Mouse (Mus musculus) liver, embryonic 13.5 days (tissue): Measurements from ENCODE around the gene Bcap31. TPM values are rescaled to one million over a fixed set of nuclear protein-coding genes. Genes with fewer than 3 reads are reported as not detected.

Source experiments
- ATAC-seq: fragments of 200-750 bp; cut with Nextera tagmentation; 2 replicates; pipeline ENCODE4 v1.8.0; 2017; ENCODE audit warnings: low read depth, mild to moderate bottlenecking, moderate number of reproducible peaks, moderate library complexity
- DNase-seq: peaks from one replicate; pipeline ENCODE4 v3.0.0; 2022
- H3K27ac ChIP-seq: fragments of 300-500 bp; sonication (generic); 2 replicates; pipeline ENCODE4 v1.5.1; 2015; ENCODE audit warnings: moderate library complexity, mild to moderate bottlenecking, inconsistent platforms
- H3K27me3 ChIP-seq: fragments of 300-500 bp; sonication (generic); 2 replicates; pipeline ENCODE4 v1.6.1; 2015; ENCODE audit warnings: mild to moderate bottlenecking, inconsistent platforms
- H3K36me3 ChIP-seq: fragments of 300-500 bp; sonication (generic); 2 replicates; pipeline ENCODE4 v1.6.1; 2015; ENCODE audit warnings: mild to moderate bottlenecking, inconsistent platforms
- H3K4me1 ChIP-seq: fragments of 300-500 bp; sonication (generic); replicated peaks from 2 replicates; pipeline ENCODE4 v1.6.1; 2015; ENCODE audit warnings: inconsistent platforms
- H3K4me2 ChIP-seq: fragments of 300-500 bp; sonication (generic); 2 replicates; pipeline ENCODE4 v1.6.1; 2015; ENCODE audit warnings: inconsistent platforms, mild to moderate bottlenecking, moderate library complexity
- H3K4me3 ChIP-seq: fragments of 300-500 bp; sonication (generic); replicated peaks from 2 replicates; pipeline ENCODE4 v1.5.1; 2015; ENCODE audit warnings: mild to moderate bottlenecking, inconsistent platforms
- H3K9ac ChIP-seq: fragments of 300-500 bp; sonication (generic); 2 replicates; pipeline ENCODE4 v1.6.1; 2015; ENCODE audit warnings: mild to moderate bottlenecking, inconsistent platforms
- H3K9me3 ChIP-seq: fragments of 300-500 bp; sonication (generic); replicated peaks from 2 replicates; pipeline ENCODE4 v1.6.1; 2016; ENCODE audit warnings: inconsistent platforms
- WGBS: fragments of 180-500 bp; shearing (Covaris S2); methylation state at CpG from one replicate; pipeline ENCODE4 v1.1.7; 2015; ENCODE audit not compliant: insufficient replicate concordance; 5-methylcytosine and 5-hydroxymethylcytosine counted together
- polyA plus RNA-seq: library from polyadenylated mRNA; unstranded; fragments of >200 nt; fragmentation: Nextera tagmentation; extraction: Ambion mirVana; gene quantifications from 2 replicates; pipeline ENCODE4 v1.2.1, GENCODE M21; 2015

The Bcap31 gene
- polyA plus RNA-seq, 1 experiment from 2014 or later = 171 TPM

DNA sequence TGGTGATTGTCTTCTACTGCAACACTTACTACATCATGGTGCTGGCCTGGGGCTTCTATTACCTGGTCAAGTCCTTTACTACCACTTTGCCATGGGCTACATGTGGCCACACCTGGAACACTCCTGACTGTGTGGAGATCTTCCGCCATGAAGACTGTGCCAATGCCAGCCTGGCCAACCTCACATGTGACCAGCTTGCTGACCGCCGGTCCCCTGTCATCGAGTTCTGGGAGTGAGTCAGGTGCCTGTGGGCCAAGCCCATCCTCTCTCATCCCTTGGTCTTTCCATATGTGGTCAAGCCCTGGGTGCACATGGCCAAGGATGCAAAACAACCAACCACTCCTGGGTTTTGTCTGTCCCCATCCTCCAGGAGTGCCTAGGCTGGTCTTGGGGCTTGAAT lies 39.3 kb downstream of the Bcap31 start:
- Histone ChIP-seq H3K4me1 (no peaks in the 10 kb centered on the region), H3K27ac (no peak overlapping the region), H3K9me3 (no peaks in the 10 kb centered on the region), H3K36me3 (no peaks in the 10 kb centered on the region), H3K27me3 (peaks cover 33% of the 10 kb centered on the region), H3K4me3 (no peak overlapping the region), H3K4me2 (no peak overlapping the region), H3K9ac (no peak overlapping the region)
- ATAC-seq (no peak), DNase-seq (no peak)
- 88% methylated on average over 4 of the region's 4 CpGs for WGBS

DNA sequence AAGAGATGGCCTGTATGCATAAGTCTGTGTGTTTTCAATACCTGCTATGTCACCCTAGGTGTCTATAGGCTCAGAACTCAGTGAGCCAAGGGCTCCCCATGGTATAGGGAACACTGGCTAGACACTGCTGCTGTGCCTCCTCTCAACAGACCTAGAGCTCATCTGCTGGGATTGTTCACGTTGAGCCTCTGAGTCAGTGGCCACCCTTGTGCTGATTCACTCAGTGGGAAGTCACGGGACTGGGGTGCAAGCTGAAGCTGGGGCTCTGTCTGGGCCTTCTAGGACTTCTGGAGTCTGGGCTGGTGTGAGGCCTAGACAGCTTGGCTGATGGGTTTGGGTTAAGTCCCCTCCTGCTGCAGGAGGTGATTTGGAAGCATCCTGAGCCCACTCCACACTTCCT lies 40.7 kb downstream of the Bcap31 start:
- Histone ChIP-seq H3K9me3 (no peaks in the 10 kb centered on the region), H3K27me3 (peaks cover 33% of the 10 kb centered on the region), H3K4me1 (no peaks in the 10 kb centered on the region), H3K4me3 (no peak overlapping the region), H3K36me3 (no peaks in the 10 kb centered on the region), H3K4me2 (no peak overlapping the region), H3K27ac (no peak overlapping the region), H3K9ac (no peak overlapping the region)
- ATAC-seq (no peak), DNase-seq (no peak)
- WGBS = 52% methylated on average over 2 of the region's 2 CpGs

GRCm38 (mm10) chrX:73673968-73674661 lies 41.9 kb downstream of the Bcap31 start:
- Histone ChIP-seq H3K27me3 (peaks cover 36% of the 10 kb centered on the region), H3K9ac (peak overlapping the region; percentile 64; the same call in 1 of the 2 replicates), H3K9me3 (no peaks in the 10 kb centered on the region), H3K4me2 (peak overlapping the region; percentile 72), H3K4me3 (peak overlapping the region; percentile 56), H3K27ac (no peak overlapping the region), H3K36me3 (no peaks in the 10 kb centered on the region), H3K4me1 (no peaks in the 10 kb centered on the region)
- ATAC-seq = 0 out of 2 replicates have a peak, but pooled peaks have one; percentile 24
- 37% methylated on average over 19 of the region's 20 CpGs for WGBS
- DNase-seq = no peak

DNA sequence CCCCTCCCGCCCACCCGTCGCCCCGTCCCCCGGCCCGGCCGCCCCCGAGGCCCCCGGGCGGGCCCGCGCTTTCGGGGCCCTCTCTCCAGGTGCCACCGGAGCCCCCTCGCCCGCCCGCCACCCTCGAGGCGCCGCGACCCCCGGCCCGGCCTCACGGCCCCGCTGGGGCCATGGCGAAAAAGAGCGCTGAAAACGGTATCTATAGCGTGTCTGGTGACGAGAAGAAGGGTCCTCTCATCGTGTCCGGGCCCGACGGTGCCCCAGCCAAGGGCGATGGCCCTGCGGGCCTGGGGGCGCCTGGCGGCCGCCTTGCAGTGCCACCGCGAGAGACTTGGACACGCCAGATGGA lies 42.4 kb downstream of the Bcap31 start:
- Histone ChIP-seq H3K27ac (no peak overlapping the region), H3K9ac (peak overlapping the region; percentile 64), H3K4me2 (peak overlapping the region; percentile 72), H3K9me3 (no peaks in the 10 kb centered on the region), H3K36me3 (no peaks in the 10 kb centered on the region), H3K27me3 (peaks cover 36% of the 10 kb centered on the region), H3K4me1 (no peaks in the 10 kb centered on the region), H3K4me3 (peak overlapping the region; percentile 56)
- ATAC-seq = no peak
- no peak for DNase-seq
- WGBS = 22% methylated on average over 32 of the region's 42 CpGs

- ATAC-seq = peak; percentile 62
- Histone ChIP-seq H3K4me2 (peak within 1 kb of the TSS; percentile 72), H3K9ac (peak within 1 kb of the TSS; percentile 64), H3K27me3 (peaks cover 36% of the 10 kb centered on the region), H3K4me1 (no peaks in the 10 kb centered on the region), H3K4me3 (peak within 1 kb of the TSS; percentile 56), H3K9me3 (no peaks in the 10 kb centered on the region), H3K36me3 (no peaks in the 10 kb centered on the region), H3K27ac (no peak within 1 kb of the TSS)
- WGBS = 12% methylated on average over 61 of the region's 72 CpGs
- no peak for DNase-seq
These were observed 42.9 kb downstream of the Bcap31 start, which contains the start of gene Slc6a8 for GRCm38 (mm10) chrX:73672879-73673618. TSS of gene Slc6a8 (plus strand) at chrX:73673150.

DNA sequence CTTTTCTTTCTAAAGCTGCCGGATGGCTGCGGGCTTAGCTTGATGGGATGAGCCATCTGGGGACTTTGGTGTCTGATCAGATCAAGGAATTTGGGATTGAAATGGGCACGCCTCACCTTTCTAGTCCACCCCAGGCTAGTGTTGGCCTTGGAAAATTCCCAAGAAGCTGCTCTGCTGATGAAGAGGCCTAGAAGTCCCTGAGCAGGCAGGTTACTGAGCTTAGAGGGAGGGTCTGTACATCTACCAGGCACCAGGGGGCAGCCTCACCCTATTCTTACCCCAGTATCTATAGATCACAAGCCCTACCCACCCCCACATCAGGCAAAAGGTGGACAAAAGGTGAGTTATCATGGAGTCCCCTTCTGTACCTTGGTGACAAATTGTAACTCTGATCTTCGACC lies 43.9 kb downstream of the Bcap31 start:
- Histone ChIP-seq H3K9ac (no peak overlapping the region), H3K4me2 (no peak overlapping the region), H3K27me3 (peaks cover 36% of the 10 kb centered on the region), H3K27ac (no peak overlapping the region), H3K36me3 (no peaks in the 10 kb centered on the region), H3K4me1 (no peaks in the 10 kb centered on the region), H3K9me3 (no peaks in the 10 kb centered on the region), H3K4me3 (no peak overlapping the region)
- peak; percentile 13 for DNase-seq
- ATAC-seq = peak; percentile 41; the same call in 1 of the 2 replicates
- WGBS = 48% methylated on average over 4 of the region's 4 CpGs

GRCm38 (mm10) chrX:73663143-73663542 lies 52.8 kb downstream of the Bcap31 start:
- peaks cover 14% of the 10 kb centered on the region for H3K27me3 ChIP-seq

GRCm38 (mm10) chrX:73660284-73660665 lies 55.7 kb downstream of the Bcap31 start:
- Histone ChIP-seq H3K4me2 (peak overlapping the region; percentile 63), H3K27ac (no peak overlapping the region), H3K9me3 (no peaks in the 10 kb centered on the region), H3K4me3 (peak overlapping the region; percentile 46), H3K36me3 (no peaks in the 10 kb centered on the region), H3K27me3 (peaks cover 14% of the 10 kb centered on the region), H3K9ac (0 out of 2 replicates have a peak overlapping the region, but pooled peaks have one; percentile 29), H3K4me1 (no peaks in the 10 kb centered on the region)
- 47% methylated on average over 3 of the region's 3 CpGs for WGBS
- ATAC-seq (no peak), DNase-seq (no peak)

More at GRCm38 (mm10) chrX:73663143-73663542, 52.8 kb downstream of the Bcap31 start:
- Histone ChIP-seq H3K9ac (no peak overlapping the region), H3K36me3 (no peaks in the 10 kb centered on the region), H3K27ac (no peak overlapping the region), H3K4me1 (no peaks in the 10 kb centered on the region), H3K4me3 (no peak overlapping the region), H3K4me2 (no peak overlapping the region), H3K9me3 (no peaks in the 10 kb centered on the region)
- DNase-seq = no peak
- no peak for ATAC-seq

GRCm38 (mm10) chrX:73659575-73660283 lies 56.2 kb downstream of the Bcap31 start, which contains the start of gene Pnck:
TSS of gene Pnck (minus strand) at chrX:73660117.
- DNase-seq (no peak), ATAC-seq (0 out of 2 replicates have a peak, but pooled peaks have one; percentile 18)
- Histone ChIP-seq H3K9me3 (no peaks in the 10 kb centered on the region), H3K4me2 (peak within 1 kb of the TSS; percentile 63), H3K27me3 (peaks cover 14% of the 10 kb centered on the region), H3K9ac (peak within 1 kb of the TSS; percentile 29; the same call in 1 of the 2 replicates), H3K36me3 (no peaks in the 10 kb centered on the region), H3K4me3 (peak within 1 kb of the TSS; percentile 46), H3K4me1 (no peaks in the 10 kb centered on the region), H3K27ac (no peak within 1 kb of the TSS)
- 20% methylated on average over 49 of the region's 57 CpGs for WGBS

DNA sequence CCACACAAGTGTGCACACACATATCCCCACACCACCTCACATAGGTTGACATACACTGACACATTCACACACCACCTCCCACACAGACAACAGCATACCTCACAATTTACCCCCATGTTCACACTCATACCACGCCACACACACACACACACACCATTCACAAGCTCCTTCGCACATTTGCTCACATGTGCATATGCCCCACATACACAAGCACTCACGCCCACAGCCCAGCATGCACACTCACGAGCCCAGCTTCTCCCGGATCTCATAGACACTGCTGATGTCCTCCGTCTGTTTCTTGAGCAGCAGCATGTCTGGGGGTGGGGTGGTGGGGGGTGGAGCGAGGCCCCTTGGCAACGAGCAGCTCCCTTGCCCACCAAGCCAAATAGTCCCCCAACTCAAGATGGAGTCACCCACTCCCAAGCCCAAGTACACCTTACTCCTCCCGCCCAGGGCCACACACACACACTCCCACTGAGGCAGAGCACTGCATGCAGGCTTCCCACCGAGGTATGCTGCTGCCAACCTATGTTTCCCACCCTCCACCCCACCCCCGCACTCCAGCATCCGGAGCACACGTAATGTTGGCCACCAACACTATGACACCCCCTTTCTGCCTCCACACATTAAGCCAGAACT lies 56.9 kb downstream of the Bcap31 start:
- H3K27me3 ChIP-seq = peaks cover 14% of the 10 kb centered on the region
- WGBS = 48% methylated on average over 13 of the region's 13 CpGs
- ATAC-seq (no peak), DNase-seq (no peak)
- H3K9me3 ChIP-seq = no peaks in the 10 kb centered on the region
- H3K9ac ChIP-seq = no peak overlapping the region
- H3K4me1 ChIP-seq = no peaks in the 10 kb centered on the region
- no peak overlapping the region for H3K27ac ChIP-seq
- H3K36me3 ChIP-seq = no peaks in the 10 kb centered on the region
- H3K4me2 ChIP-seq = peak overlapping the region; percentile 63
- H3K4me3 ChIP-seq = no peak overlapping the region

GRCm38 (mm10) chrX:73658391-73658790 lies 57.6 kb downstream of the Bcap31 start:
- WGBS = 32% methylated on average over 7 of the region's 7 CpGs

More at GRCm38 (mm10) chrX:73658391-73658790, 57.6 kb downstream of the Bcap31 start:
- Histone ChIP-seq H3K4me3 (no peak overlapping the region), H3K27me3 (peaks cover 14% of the 10 kb centered on the region), H3K4me2 (no peak overlapping the region), H3K27ac (no peak overlapping the region), H3K36me3 (no peaks in the 10 kb centered on the region), H3K9ac (no peak overlapping the region), H3K9me3 (no peaks in the 10 kb centered on the region), H3K4me1 (no peaks in the 10 kb centered on the region)
- ATAC-seq (no peak), DNase-seq (no peak)
